8 mouse cellular contexts compared by ENCODE assay signal in the genomic region with DNA sequence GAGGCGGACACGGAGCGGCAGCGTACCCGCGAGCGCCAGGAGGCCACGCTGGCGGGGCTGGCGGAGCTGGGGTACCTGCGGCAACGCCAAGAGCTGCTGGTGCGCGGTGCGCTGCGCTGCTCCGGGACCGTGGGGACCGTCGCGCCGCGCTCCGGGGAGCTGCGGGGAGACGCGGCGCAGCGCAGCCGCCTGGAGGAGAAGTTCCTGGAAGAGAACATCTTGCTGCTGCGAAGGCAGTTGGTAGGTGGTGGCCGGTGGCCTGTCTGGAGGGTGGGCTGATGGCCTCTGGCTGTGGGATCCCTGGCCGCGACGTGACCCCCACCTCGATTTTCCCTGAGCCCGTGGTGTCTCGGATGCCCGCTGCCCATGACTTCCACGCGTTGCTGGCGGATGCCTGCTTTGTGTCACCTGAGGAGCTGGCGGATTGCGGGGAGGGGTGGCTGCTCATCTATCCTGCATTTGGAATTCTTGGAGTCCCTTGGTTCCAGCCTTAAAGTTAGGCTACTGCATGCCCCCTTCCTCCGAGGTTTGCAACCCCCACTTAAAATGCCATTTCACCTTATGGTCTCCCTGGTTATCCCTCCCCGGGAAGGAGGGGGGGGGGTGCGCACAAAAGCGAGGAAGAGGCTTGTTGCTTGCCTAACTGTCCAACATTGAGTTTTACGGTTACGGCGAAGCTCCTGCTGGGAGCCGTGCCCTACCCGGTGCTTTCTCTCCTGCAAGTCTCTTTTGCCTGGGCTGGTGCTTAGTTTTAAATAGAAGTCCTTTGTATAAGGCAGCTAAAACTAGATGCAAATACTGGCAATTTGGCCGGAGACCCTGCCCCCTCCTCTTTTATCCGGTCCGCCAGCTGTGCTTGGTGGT. TPM values are rescaled to one million over a fixed set of nuclear protein-coding genes. Genes with fewer than 3 reads are reported as not detected.
DNase-seq lines count a peak whose midpoint lies in the region; ATAC-seq lines count a peak whose summit lies in the region.

No protein-coding gene starts in this region.

- under 1% methylated on average over 56 of the region's 56 CpGs for WGBS in embryonic facial prominence, embryonic 13.5 days
- under 1% methylated on average over 56 of the region's 56 CpGs for WGBS in limb, embryonic 13.5 days
- WGBS in neural tube, embryonic 11.5 days: under 1% methylated on average over 46 of the region's 56 CpGs

- peak overlapping the region; percentile 96 for H3K27ac ChIP-seq in embryonic facial prominence, embryonic 13.5 days
- peak overlapping the region; percentile 95 for H3K27ac ChIP-seq in limb, embryonic 13.5 days
- peak overlapping the region; percentile 88 for H3K27ac ChIP-seq in neural tube, embryonic 11.5 days (ENCODE audit: low read depth, low read length)

- H3K9ac ChIP-seq in embryonic facial prominence, embryonic 13.5 days: peak overlapping the region; percentile 98
- peak overlapping the region; percentile 96 for H3K9ac ChIP-seq in limb, embryonic 13.5 days
- H3K9ac ChIP-seq in neural tube, embryonic 11.5 days (ENCODE audit: low read length): peak overlapping the region; percentile 91

- H3K4me3 ChIP-seq in embryonic facial prominence, embryonic 13.5 days: peak overlapping the region; percentile 86
- peak overlapping the region; percentile 88 for H3K4me3 ChIP-seq in limb, embryonic 13.5 days
- peak overlapping the region; percentile 93 for H3K4me3 ChIP-seq in neural tube, embryonic 11.5 days (ENCODE audit: low read depth, low read length)

- ATAC-seq in embryonic facial prominence, embryonic 13.5 days (ENCODE audit: insufficient number of reproducible peaks, insufficient read depth, low FRiP score, low TSS enrichment, low read depth): peak; percentile 41; the same call in 1 of the 2 replicates
- peak; percentile 3; the same call in 1 of the 2 replicates for ATAC-seq in limb, embryonic 13.5 days (ENCODE audit: low FRiP score, low read depth)
- ATAC-seq in neural tube, embryonic 11.5 days (ENCODE audit: insufficient read depth, low FRiP score, low TSS enrichment): peak; percentile 52

- H3K27me3 ChIP-seq in embryonic facial prominence, embryonic 13.5 days: no peaks in the 10 kb centered on the region
- H3K27me3 ChIP-seq in limb, embryonic 13.5 days: peaks cover 10% of the 10 kb centered on the region; the same call in 1 of the 2 replicates
- no peaks in the 10 kb centered on the region for H3K27me3 ChIP-seq in neural tube, embryonic 11.5 days (ENCODE audit: control insufficient read depth, insufficient read depth, low read length)

- peak overlapping the region; percentile 69 for H3K4me2 ChIP-seq in embryonic facial prominence, embryonic 13.5 days
- peak overlapping the region; percentile 75 for H3K4me2 ChIP-seq in limb, embryonic 13.5 days (replicated peaks)
- H3K4me2 ChIP-seq in neural tube, embryonic 11.5 days (ENCODE audit: low read depth): peak overlapping the region; percentile 79

- H3K9me3 ChIP-seq in embryonic facial prominence, embryonic 13.5 days: no peaks in the 10 kb centered on the region
- no peaks in the 10 kb centered on the region for H3K9me3 ChIP-seq in limb, embryonic 13.5 days
- no peaks in the 10 kb centered on the region for H3K9me3 ChIP-seq in neural tube, embryonic 11.5 days (ENCODE audit: control insufficient read depth, low read length)

- H3K36me3 ChIP-seq in embryonic facial prominence, embryonic 13.5 days: peaks cover 27% of the 10 kb centered on the region
- H3K36me3 ChIP-seq in limb, embryonic 13.5 days: peaks cover 24% of the 10 kb centered on the region
- no peaks in the 10 kb centered on the region for H3K36me3 ChIP-seq in neural tube, embryonic 11.5 days (ENCODE audit: control insufficient read depth, insufficient read depth, low read length)

- peak; percentile 7 for DNase-seq in gastrocnemius, postnatal 25 days
- no peak for DNase-seq in gastrocnemius, adult 8-10 months (ENCODE audit: low spot score in 2 of 2)
- DNase-seq in adrenal gland, adult 8-10 months: peak; percentile 18
- peak; percentile 33 for DNase-seq in heart, postnatal 4 days
- peak; percentile 54 for DNase-seq in neural tube, embryonic 11.5 days (ENCODE audit: low spot score)
- peak; percentile 68 for DNase-seq in thymus, postnatal 4 days

- peaks cover 31% of the 10 kb centered on the region for H3K4me1 ChIP-seq in embryonic facial prominence, embryonic 13.5 days
- H3K4me1 ChIP-seq in limb, embryonic 13.5 days: peaks cover 32% of the 10 kb centered on the region
- no peaks in the 10 kb centered on the region; the same call in 1 of the 2 replicates for H3K4me1 ChIP-seq in neural tube, embryonic 11.5 days (ENCODE audit: control insufficient read depth, insufficient read depth, low read length)

RNA-seq across cellular contexts. Expression of a gene that starts 0.6 kb away (rescaled TPM):
- 1 to 10 TPM; 5.9 to 6.5 TPM for total RNA-seq in gastrocnemius, postnatal 25 days (2021)
- 1 to 10 TPM; 1.7 to 2.8 (median 2.3) TPM for total RNA-seq in gastrocnemius, adult 8-10 months (2022)
- 10 to 100 TPM; 15.6 to 29.4 (median 22.5) TPM for total RNA-seq in adrenal gland, adult 8-10 months (2022)
- polyA plus RNA-seq in embryonic facial prominence, embryonic 13.5 days (2015; fragmentation: Nextera tagmentation; extraction: Ambion mirVana): 34.7 and 35.6 TPM in 2 replicates
- total RNA-seq in heart, postnatal 4 days (2021): 10 to 100 TPM; 19.0 to 23.1 TPM
- polyA plus RNA-seq in limb, embryonic 13.5 days (2015; fragmentation: Nextera tagmentation; extraction: Ambion mirVana): 21.2 and 21.3 TPM in 2 replicates
- 21.1 and 22.2 TPM in 2 replicates for polyA plus RNA-seq in neural tube, embryonic 11.5 days (2014; fragmentation: Nextera tagmentation; extraction: Ambion mirVana)

Comparison
In these comparisons a context has a peak if more than half of its experiments do, and no peak if none do; other contexts are left out.
1. DNase-seq: peak in gastrocnemius, postnatal 25 days (single experiment), adrenal gland, adult 8-10 months (single experiment), heart, postnatal 4 days (single experiment), neural tube, embryonic 11.5 days (single experiment) and thymus, postnatal 4 days (single experiment); none in gastrocnemius, adult 8-10 months (0 of 2).
2. Peak in every context shown above with its lines, with median percentiles within 50 percentile points of each other: ATAC-seq, H3K27ac ChIP-seq, H3K4me2 ChIP-seq, H3K4me3 ChIP-seq and H3K9ac ChIP-seq.